Mouse (Mus musculus) brain, embryonic 14.5 days (tissue): ENCODE data around the gene Cisd1. TPM values are rescaled to one million over a fixed set of nuclear protein-coding genes. Genes with fewer than 3 reads are reported as not detected.

Source experiments
- DNase-seq: peaks from one replicate; pipeline ENCODE4 v3.0.0-alpha.2; 2011; ENCODE audit warnings: low read depth
- CTCF ChIP-seq: fragments of 200-500 bp; IDR thresholded peaks from 2 replicates; pipeline ENCODE4 v1.5.1; 2012; ENCODE audit warnings: inconsistent platforms, mild to moderate bottlenecking, moderate library complexity, borderline replicate concordance; ENCODE audit not compliant: insufficient read depth, insufficient read length; ENCODE audit errors: extremely low read depth
- POLR2A ChIP-seq: fragments of 200-500 bp; IDR thresholded peaks from 2 replicates; pipeline ENCODE4 v1.6.1; 2012; ENCODE audit warnings: mild to moderate bottlenecking, inconsistent platforms, borderline replicate concordance; ENCODE audit not compliant: poor library complexity, insufficient read depth, insufficient read length, severe bottlenecking; ENCODE audit errors: extremely low read depth
- polyA plus RNA-seq: library from polyadenylated mRNA; depleted of rRNA; stranded (reverse); fragments of >200 nt; gene quantifications from 2 replicates; pipeline ENCODE4 v1.2.3, GENCODE M21; 2012

Cisd1 gene
- polyA plus RNA-seq, 1 experiment = 110 TPM

- DNase-seq = no peak
- TF ChIP-seq POLR2A (no peak), CTCF (no peak)
Measured at GRCm38 (mm10) chr10:71363440-71363839, 18.7 kb upstream of the Cisd1 start.

GRCm38 (mm10) chr10:71361836-71362562 is 17.2 kb upstream of the Cisd1 start:
- DNase-seq = peak; percentile 30
- TF ChIP-seq POLR2A (no peak), CTCF (no peak)

- TF ChIP-seq POLR2A = no peak
- no peak for TF ChIP-seq CTCF
- DNase-seq = no peak
Measured at GRCm38 (mm10) chr10:71361044-71361443, 16.3 kb upstream of the Cisd1 start.

GRCm38 (mm10) chr10:71354947-71355346 is 10.2 kb upstream of the Cisd1 start:
- TF ChIP-seq CTCF (no peak), POLR2A (no peak)
- DNase-seq = no peak

- TF ChIP-seq CTCF (no peak), POLR2A (no peak)
- DNase-seq = no peak
Measured at GRCm38 (mm10) chr10:71353850-71354249, 9.1 kb upstream of the Cisd1 start.

GRCm38 (mm10) chr10:71351301-71351700 is 6.5 kb upstream of the Cisd1 start:
- DNase-seq = no peak

GRCm38 (mm10) chr10:71349290-71349689 is 4.5 kb upstream of the Cisd1 start:
- TF ChIP-seq POLR2A = no peak
- no peak for TF ChIP-seq CTCF
- DNase-seq = no peak

More at GRCm38 (mm10) chr10:71351301-71351700, 6.5 kb upstream of the Cisd1 start:
- no peak for TF ChIP-seq POLR2A
- no peak for TF ChIP-seq CTCF

- TF ChIP-seq CTCF = no peak
- TF ChIP-seq POLR2A = no peak
- DNase-seq = peak; percentile 45
Measured at GRCm38 (mm10) chr10:71348637-71349280, 4.0 kb upstream of the Cisd1 start.

- peak; percentile 56 for DNase-seq
- TF ChIP-seq POLR2A = no peak
- TF ChIP-seq CTCF = no peak
Measured at GRCm38 (mm10) chr10:71347964-71348636, 3.3 kb upstream of the Cisd1 start.

GRCm38 (mm10) chr10:71347509-71347949 is 2.8 kb upstream of the Cisd1 start, which contains the start of gene Ipmk:
Ipmk (plus strand) TSS chr10:71347763.
- TF ChIP-seq POLR2A (peak; percentile 99), CTCF (no peak)
- DNase-seq = peak; percentile 98

- TF ChIP-seq POLR2A (no peak), CTCF (no peak)
- no peak for DNase-seq
Measured at GRCm38 (mm10) chr10:71346722-71347508, 2.2 kb upstream of the Cisd1 start.

- TF ChIP-seq POLR2A = no peak
- no peak for TF ChIP-seq CTCF
- no peak for DNase-seq
Measured at GRCm38 (mm10) chr10:71346106-71346505, 1.4 kb upstream of the Cisd1 start.
